Mouse (Mus musculus): Measurements from ENCODE around the gene Rnpep. TPM values are rescaled to one million over a fixed set of nuclear protein-coding genes. Genes with fewer than 3 reads are reported as not detected.

Rnpep gene
- not detected in 2 replicates for polyA plus RNA-seq (2012)

- no peak for TF ChIP-seq GATA1 (IDR thresholded peaks at IDR 0.05; ENCODE audit: low read length)
Measured at GRCm38 (mm10) chr1:135283826-135284291, at the start of gene Rnpep. Gene Rnpep (minus strand): TSS chr1:135284084.

- no peak for TF ChIP-seq GATA1 (IDR thresholded peaks at IDR 0.05; ENCODE audit: low read length)
Measured at GRCm38 (mm10) chr1:135330578-135330977, 46.7 kb upstream of the Rnpep start.

- no peak for TF ChIP-seq GATA1 (IDR thresholded peaks at IDR 0.05; ENCODE audit: low read length)
Measured at GRCm38 (mm10) chr1:135328368-135328767, 44.5 kb upstream of the Rnpep start.

- no peak for TF ChIP-seq GATA1 (IDR thresholded peaks at IDR 0.05; ENCODE audit: low read length)
Measured at GRCm38 (mm10) chr1:135325934-135326333, 42.0 kb upstream of the Rnpep start.

GRCm38 (mm10) chr1:135324571-135324970 lies 40.7 kb upstream of the Rnpep start, which contains the start of gene Lmod1:
Gene Lmod1 (plus strand): TSS chr1:135324807.
- TF ChIP-seq GATA1 (IDR thresholded peaks at IDR 0.05; ENCODE audit: low read length), result no peak

- TF ChIP-seq GATA1 (IDR thresholded peaks at IDR 0.05; ENCODE audit: low read length), result no peak
Measured at GRCm38 (mm10) chr1:135323367-135323901, 39.5 kb upstream of the Rnpep start.

- TF ChIP-seq GATA1 (IDR thresholded peaks at IDR 0.05; ENCODE audit: low read length), result no peak
Measured at GRCm38 (mm10) chr1:135313284-135314031, 29.6 kb upstream of the Rnpep start, which contains the start of gene Timm17a. Gene Timm17a (minus strand): TSS chr1:135313778.

- no peak for TF ChIP-seq GATA1 (IDR thresholded peaks at IDR 0.05; ENCODE audit: low read length)
Measured at GRCm38 (mm10) chr1:135312201-135312600, 28.3 kb upstream of the Rnpep start.

- TF ChIP-seq GATA1 (IDR thresholded peaks at IDR 0.05; ENCODE audit: low read length), result no peak
Measured at GRCm38 (mm10) chr1:135311356-135311755, 27.5 kb upstream of the Rnpep start.

- TF ChIP-seq GATA1 (IDR thresholded peaks at IDR 0.05; ENCODE audit: low read length), result no peak
Measured at GRCm38 (mm10) chr1:135290908-135291307, 7.0 kb upstream of the Rnpep start.

- TF ChIP-seq GATA1 (IDR thresholded peaks at IDR 0.05; ENCODE audit: low read length), result no peak
Measured at GRCm38 (mm10) chr1:135286311-135286710, 2.4 kb upstream of the Rnpep start.

GRCm38 (mm10) chr1:135283287-135283825 lies 528 bp downstream of the Rnpep start:
- TF ChIP-seq GATA1 (IDR thresholded peaks at IDR 0.05; ENCODE audit: low read length), result no peak

GRCm38 (mm10) chr1:135282536-135283286 lies 1.2 kb downstream of the Rnpep start:
- TF ChIP-seq GATA1 (IDR thresholded peaks at IDR 0.05; ENCODE audit: low read length), result no peak

GRCm38 (mm10) chr1:135281841-135282240 lies 2.0 kb downstream of the Rnpep start:
- no peak for TF ChIP-seq GATA1 (IDR thresholded peaks at IDR 0.05; ENCODE audit: low read length)

- TF ChIP-seq GATA1 (IDR thresholded peaks at IDR 0.05; ENCODE audit: low read length), result no peak
Measured at GRCm38 (mm10) chr1:135280646-135281045, 3.2 kb downstream of the Rnpep start.

- no peak for TF ChIP-seq GATA1 (IDR thresholded peaks at IDR 0.05; ENCODE audit: low read length)
Measured at GRCm38 (mm10) chr1:135271371-135271770, 12.5 kb downstream of the Rnpep start.
